Mouse (Mus musculus): Measurements from ENCODE around the gene Flt3.
A peak's percentile ranks its signal among the peaks of the same experiment; 100 is the strongest.

DNA sequence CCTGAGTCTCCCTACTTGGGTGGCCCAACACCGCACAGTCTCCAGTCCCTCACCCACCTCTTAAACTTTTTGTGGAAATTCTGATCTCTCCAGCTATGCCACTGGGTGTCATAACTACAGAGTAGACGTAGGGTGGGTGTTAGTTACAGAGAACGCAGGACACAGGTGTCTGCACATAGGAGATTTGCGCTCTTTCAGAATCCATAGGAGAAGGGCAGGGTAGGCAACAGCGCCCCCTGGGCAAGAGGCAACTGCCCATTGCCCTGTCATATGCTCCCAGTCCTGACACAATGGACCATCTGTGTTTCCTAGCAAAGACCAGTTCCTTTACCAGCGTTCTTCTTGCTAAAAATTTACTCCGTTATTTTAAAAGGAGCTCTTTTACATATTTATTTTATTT is 82.3 kb downstream of the Flt3 start:
- TF ChIP-seq POLR2A (IDR thresholded peaks at IDR 0.05; ENCODE audit: low read depth, low read length) (no peak), CTCF (IDR thresholded peaks at IDR 0.05; ENCODE audit: borderline replicate concordance, insufficient read depth, low read length) (peak; percentile 64; the same call in 1 of the 2 replicates)

All from embryonic fibroblast, embryonic 13.5 days (primary cell).